Mouse (Mus musculus): ENCODE results near the gene Tnip1. TPM values are rescaled to one million over a fixed set of nuclear protein-coding genes. Genes with fewer than 3 reads are reported as not detected.

Tnip1 gene
- polyA plus RNA-seq, 1 experiment from 2014 or later: 20.5 TPM

- Histone ChIP-seq H3K4me3 (ENCODE audit: low read depth, low read length) (no peak overlapping the region), H3K4me2 (ENCODE audit: low read length) (no peak overlapping the region), H3K9me3 (ENCODE audit: control insufficient read depth, low read length) (no peaks in the 10 kb centered on the region), H3K27me3 (replicated peaks; ENCODE audit: control insufficient read depth, insufficient read depth, low read length) (no peaks in the 10 kb centered on the region), H3K27ac (ENCODE audit: low read depth) (no peak overlapping the region), H3K9ac (ENCODE audit: low read length) (no peak overlapping the region), H3K36me3 (ENCODE audit: control insufficient read depth, insufficient read depth, low read length) (peaks cover 40% of the 10 kb centered on the region), H3K4me1 (replicated peaks; ENCODE audit: control insufficient read depth, insufficient read depth, low read length) (peaks cover 16% of the 10 kb centered on the region; the same call in 1 of the 2 replicates)
- no peak for DNase-seq (ENCODE audit: low spot score)
- WGBS: 87% methylated on average over 5 of the region's 5 CpGs
- no peak for ATAC-seq (replicated peaks; ENCODE audit: low FRiP score, low TSS enrichment, low read depth)
Measured at GRCm38 (mm10) chr11:54907259-54907658, 55.5 kb downstream of the Tnip1 start.

GRCm38 (mm10) chr11:54906466-54906865, 56.3 kb downstream of the Tnip1 start:
- H3K4me1 ChIP-seq (replicated peaks; ENCODE audit: control insufficient read depth, insufficient read depth, low read length): peaks cover 16% of the 10 kb centered on the region; the same call in 1 of the 2 replicates
- WGBS: 77% methylated on average over 4 of the region's 4 CpGs
- H3K4me2 ChIP-seq (ENCODE audit: low read length): no peak overlapping the region
- H3K9ac ChIP-seq (ENCODE audit: low read length): no peak overlapping the region
- no peak overlapping the region for H3K27ac ChIP-seq (ENCODE audit: low read depth)
- DNase-seq (ENCODE audit: low spot score): no peak
- peaks cover 35% of the 10 kb centered on the region for H3K36me3 ChIP-seq (ENCODE audit: control insufficient read depth, insufficient read depth, low read length)
- no peaks in the 10 kb centered on the region for H3K9me3 ChIP-seq (ENCODE audit: control insufficient read depth, low read length)
- H3K4me3 ChIP-seq (ENCODE audit: low read depth, low read length): no peak overlapping the region
- H3K27me3 ChIP-seq (replicated peaks; ENCODE audit: control insufficient read depth, insufficient read depth, low read length): no peaks in the 10 kb centered on the region
- no peak for ATAC-seq (replicated peaks; ENCODE audit: low FRiP score, low TSS enrichment, low read depth)

- DNase-seq (ENCODE audit: low spot score) (no peak), ATAC-seq (replicated peaks; ENCODE audit: low FRiP score, low TSS enrichment, low read depth) (no peak)
- Histone ChIP-seq H3K4me2 (ENCODE audit: low read length) (no peak overlapping the region), H3K27ac (ENCODE audit: low read depth) (no peak overlapping the region), H3K9me3 (ENCODE audit: control insufficient read depth, low read length) (no peaks in the 10 kb centered on the region), H3K27me3 (replicated peaks; ENCODE audit: control insufficient read depth, insufficient read depth, low read length) (no peaks in the 10 kb centered on the region), H3K9ac (ENCODE audit: low read length) (no peak overlapping the region), H3K36me3 (ENCODE audit: control insufficient read depth, insufficient read depth, low read length) (peaks cover 29% of the 10 kb centered on the region), H3K4me1 (replicated peaks; ENCODE audit: control insufficient read depth, insufficient read depth, low read length) (peaks cover 16% of the 10 kb centered on the region; the same call in 1 of the 2 replicates), H3K4me3 (ENCODE audit: low read depth, low read length) (no peak overlapping the region)
- 57% methylated on average over 4 of the region's 4 CpGs for WGBS
Measured at GRCm38 (mm10) chr11:54905931-54906330, 56.8 kb downstream of the Tnip1 start.

DNA sequence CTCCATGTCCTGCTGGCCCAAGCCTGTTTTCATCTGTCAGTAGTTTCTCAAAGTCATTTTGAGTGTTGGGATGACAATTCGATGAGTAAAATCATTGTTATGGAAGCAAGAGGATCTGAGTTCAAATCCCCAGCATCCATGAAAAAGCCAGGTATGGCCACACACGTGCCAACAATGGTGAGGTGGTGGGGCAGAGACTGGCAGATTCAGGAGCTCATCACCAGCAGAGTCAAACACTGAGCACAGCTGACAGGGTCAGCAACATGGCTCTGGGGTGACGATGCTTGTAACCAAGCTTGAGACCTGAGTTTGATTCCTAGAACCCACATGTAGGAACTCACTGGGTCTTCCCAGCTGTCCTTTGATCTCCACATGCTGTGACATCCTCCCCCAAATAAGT, 57.6 kb downstream of the Tnip1 start:
- 88% methylated on average over 3 of the region's 3 CpGs for WGBS
- Histone ChIP-seq H3K27ac (ENCODE audit: low read depth) (no peak overlapping the region), H3K36me3 (ENCODE audit: control insufficient read depth, insufficient read depth, low read length) (peaks cover 21% of the 10 kb centered on the region), H3K4me3 (ENCODE audit: low read depth, low read length) (no peak overlapping the region), H3K4me1 (replicated peaks; ENCODE audit: control insufficient read depth, insufficient read depth, low read length) (peaks cover 16% of the 10 kb centered on the region; the same call in 1 of the 2 replicates), H3K9me3 (ENCODE audit: control insufficient read depth, low read length) (no peaks in the 10 kb centered on the region), H3K27me3 (replicated peaks; ENCODE audit: control insufficient read depth, insufficient read depth, low read length) (no peaks in the 10 kb centered on the region), H3K4me2 (ENCODE audit: low read length) (no peak overlapping the region), H3K9ac (ENCODE audit: low read length) (no peak overlapping the region)
- ATAC-seq (replicated peaks; ENCODE audit: low FRiP score, low TSS enrichment, low read depth) (no peak), DNase-seq (ENCODE audit: low spot score) (no peak)

DNA sequence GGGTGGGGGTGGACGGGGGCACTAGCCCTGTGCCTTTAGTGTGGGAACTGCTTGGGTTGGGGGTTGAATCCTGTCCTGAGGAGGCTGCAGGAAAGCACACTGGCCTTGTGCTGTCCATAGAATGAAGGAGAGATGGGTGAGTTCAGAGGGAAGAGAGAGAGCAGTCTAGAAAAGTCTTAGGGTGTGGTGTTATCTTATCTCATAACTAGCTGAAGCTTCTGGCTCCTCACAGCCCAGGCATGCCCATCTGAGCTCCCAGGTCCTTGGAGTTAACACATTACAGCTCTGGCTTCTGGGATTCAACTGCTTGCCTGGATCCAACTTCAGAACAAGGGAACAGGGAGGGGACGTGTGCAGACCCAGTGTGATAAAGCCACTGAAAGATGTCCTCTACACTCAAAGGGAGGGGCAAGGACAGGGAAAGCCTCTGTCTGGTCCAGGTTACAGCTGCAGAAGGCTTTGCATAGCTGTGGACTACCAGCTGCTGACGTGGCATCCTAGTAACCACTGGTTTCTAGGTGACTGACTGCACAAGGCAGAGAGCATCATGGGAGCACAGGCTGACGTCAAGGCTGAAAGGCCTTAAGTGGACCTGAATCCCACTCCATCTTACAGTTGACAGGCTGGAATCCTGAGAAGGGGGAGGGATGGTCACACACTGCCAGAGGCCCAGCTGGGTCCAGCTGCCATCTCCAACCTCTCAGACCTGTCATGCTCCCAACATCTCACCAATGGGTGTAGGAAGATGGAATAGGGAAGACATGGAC, 58.6 kb downstream of the Tnip1 start:
- Histone ChIP-seq H3K4me2 (ENCODE audit: low read length) (peak overlapping the region; percentile 88), H3K36me3 (ENCODE audit: control insufficient read depth, insufficient read depth, low read length) (peaks cover 11% of the 10 kb centered on the region; the same call in 1 of the 2 replicates), H3K27ac (ENCODE audit: low read depth) (peak overlapping the region; percentile 63), H3K9ac (ENCODE audit: low read length) (no peak overlapping the region), H3K4me3 (ENCODE audit: low read depth, low read length) (peak overlapping the region; percentile 53; the same call in 1 of the 2 replicates), H3K27me3 (replicated peaks; ENCODE audit: control insufficient read depth, insufficient read depth, low read length) (no peaks in the 10 kb centered on the region), H3K4me1 (replicated peaks; ENCODE audit: control insufficient read depth, insufficient read depth, low read length) (peaks cover 16% of the 10 kb centered on the region; the same call in 1 of the 2 replicates), H3K9me3 (ENCODE audit: control insufficient read depth, low read length) (no peaks in the 10 kb centered on the region)
- WGBS: 28% methylated on average over 4 of the region's 4 CpGs
- ATAC-seq (replicated peaks; ENCODE audit: low FRiP score, low TSS enrichment, low read depth): peak; percentile 45; the same call in 1 of the 2 replicates
- DNase-seq (ENCODE audit: low spot score): peak; percentile 75

DNA sequence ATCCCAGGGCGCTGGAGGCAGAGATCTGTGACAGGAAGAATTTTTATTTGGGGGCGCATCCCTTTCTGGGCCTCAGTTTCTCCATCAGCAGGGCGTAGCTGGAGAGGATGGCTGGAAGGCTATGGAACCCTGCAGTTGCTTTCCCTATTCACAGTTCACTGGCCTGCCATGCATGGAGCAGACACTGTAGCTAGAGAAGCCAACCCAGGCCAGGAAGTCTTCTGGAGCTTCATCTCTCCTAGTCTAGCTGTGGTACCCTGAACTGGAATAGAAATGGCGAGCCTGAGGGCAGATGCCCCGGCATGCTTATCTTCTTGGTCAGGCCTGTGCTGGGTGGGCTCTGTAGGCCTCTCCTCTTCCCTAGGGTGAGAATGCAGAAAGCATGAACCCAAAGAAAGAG, 59.4 kb downstream of the Tnip1 start:
- Histone ChIP-seq H3K27ac (ENCODE audit: low read depth) (peak overlapping the region; percentile 63; the same call in 1 of the 2 replicates), H3K4me2 (ENCODE audit: low read length) (peak overlapping the region; percentile 88), H3K27me3 (replicated peaks; ENCODE audit: control insufficient read depth, insufficient read depth, low read length) (no peaks in the 10 kb centered on the region), H3K9ac (ENCODE audit: low read length) (peak overlapping the region; percentile 55), H3K9me3 (ENCODE audit: control insufficient read depth, low read length) (no peaks in the 10 kb centered on the region), H3K4me3 (ENCODE audit: low read depth, low read length) (peak overlapping the region; percentile 53), H3K4me1 (replicated peaks; ENCODE audit: control insufficient read depth, insufficient read depth, low read length) (peaks cover 16% of the 10 kb centered on the region; the same call in 1 of the 2 replicates), H3K36me3 (ENCODE audit: control insufficient read depth, insufficient read depth, low read length) (peaks cover 9% of the 10 kb centered on the region; the same call in 1 of the 2 replicates)
- no peak for DNase-seq (ENCODE audit: low spot score)
- no peak for ATAC-seq (replicated peaks; ENCODE audit: low FRiP score, low TSS enrichment, low read depth)
- WGBS: 62% methylated on average over 5 of the region's 5 CpGs

GRCm38 (mm10) chr11:54902333-54903323, 60.1 kb downstream of the Tnip1 start, which contains the start of gene Gpx3:
Gene Gpx3, plus strand, starts transcription at chr11:54902453.
- DNase-seq (ENCODE audit: low spot score): peak; percentile 81
- Histone ChIP-seq H3K4me2 (ENCODE audit: low read length) (peak within 1 kb of the TSS; percentile 88), H3K4me1 (replicated peaks; ENCODE audit: control insufficient read depth, insufficient read depth, low read length) (peaks cover 16% of the 10 kb centered on the region; the same call in 1 of the 2 replicates), H3K4me3 (ENCODE audit: low read depth, low read length) (peak within 1 kb of the TSS; percentile 53), H3K9me3 (ENCODE audit: control insufficient read depth, low read length) (no peaks in the 10 kb centered on the region), H3K36me3 (ENCODE audit: control insufficient read depth, insufficient read depth, low read length) (peaks cover 5% of the 10 kb centered on the region; the same call in 1 of the 2 replicates), H3K9ac (ENCODE audit: low read length) (peak within 1 kb of the TSS; percentile 55), H3K27ac (ENCODE audit: low read depth) (0 out of 2 replicates have a peak within 1 kb of the TSS, but pooled peaks have one; percentile 63), H3K27me3 (replicated peaks; ENCODE audit: control insufficient read depth, insufficient read depth, low read length) (no peaks in the 10 kb centered on the region)
- ATAC-seq (replicated peaks; ENCODE audit: low FRiP score, low TSS enrichment, low read depth): peak; percentile 86
- WGBS: 13% methylated on average over 45 of the region's 45 CpGs

- ATAC-seq (replicated peaks; ENCODE audit: low FRiP score, low TSS enrichment, low read depth) (no peak), DNase-seq (ENCODE audit: low spot score) (no peak)
- peaks cover 14% of the 10 kb centered on the region; the same call in 1 of the 2 replicates for H3K4me1 ChIP-seq (replicated peaks; ENCODE audit: control insufficient read depth, insufficient read depth, low read length)
- H3K27me3 ChIP-seq (replicated peaks; ENCODE audit: control insufficient read depth, insufficient read depth, low read length): no peaks in the 10 kb centered on the region
- H3K36me3 ChIP-seq (ENCODE audit: control insufficient read depth, insufficient read depth, low read length): no peaks in the 10 kb centered on the region
- H3K27ac ChIP-seq (ENCODE audit: low read depth): no peak overlapping the region
- no peak overlapping the region for H3K9ac ChIP-seq (ENCODE audit: low read length)
- H3K9me3 ChIP-seq (ENCODE audit: control insufficient read depth, low read length): no peaks in the 10 kb centered on the region
- no peak overlapping the region for H3K4me2 ChIP-seq (ENCODE audit: low read length)
- no peak overlapping the region for H3K4me3 ChIP-seq (ENCODE audit: low read depth, low read length)
- WGBS: 63% methylated on average over 4 of the region's 4 CpGs
Measured at GRCm38 (mm10) chr11:54899657-54900056, 63.1 kb downstream of the Tnip1 start.

All from intestine, embryonic 14.5 days (tissue).